Mouse (Mus musculus) CD4-positive naive resting alpha-beta T cell, adult 76 days (primary cell): ENCODE measurements around the gene Esrrb. TPM values are rescaled to one million over a fixed set of nuclear protein-coding genes. Genes with fewer than 3 reads are reported as not detected.

Experiments used
- total RNA-seq: library from RNA; stranded (reverse); gene quantifications from one replicate; pipeline ENCODE4 v1.2.4, GENCODE M21; 2023

The Esrrb gene
- total RNA-seq: not detected

GRCm38 (mm10) chr12:86360696-86361631 is at the start of gene Esrrb:
Gene Esrrb, plus strand, starts transcription at chr12:86361117.

Other genes with a start within 250 kb of the Esrrb start
- gene Gpatch2l, start 119.3 kb upstream of the Esrrb start, total RNA-seq: 58.2 TPM